Mouse (Mus musculus) right cerebral cortex, adult 18-20 months (tissue): ENCODE data around the gene Krtap4-13.
"Not testable (repeated sequence)": the region's sequence is repeated elsewhere in the genome, so short reads cannot be mapped to it uniquely, and the experiment has no call there.

ENCODE experiments used
- DNase-seq: peaks from one replicate; pipeline ENCODE4 v3.0.0; 2022; ENCODE audit warnings: mixed read lengths

Krtap4-13 gene

DNA sequence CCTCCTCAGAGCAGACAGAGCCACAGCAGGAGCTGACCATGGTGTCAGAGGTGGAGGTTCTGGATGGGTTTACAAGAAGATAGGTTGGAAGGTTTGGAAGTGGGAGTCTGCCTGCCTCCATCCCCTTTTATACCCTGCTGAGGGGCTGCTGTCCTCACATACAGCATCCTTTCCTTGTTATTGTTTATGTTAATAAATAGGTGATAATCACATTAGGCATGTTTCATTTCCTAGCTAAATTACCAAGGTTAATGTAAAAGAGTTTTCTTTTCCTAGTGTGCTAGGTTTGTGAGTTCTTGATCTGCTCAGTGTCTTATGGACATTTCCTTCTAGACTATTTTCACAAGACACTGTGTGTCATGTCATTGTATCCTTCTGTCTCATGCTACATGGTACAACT is at the start of gene Krtap4-13:
Krtap4-13 (minus strand) TSS at position 101 of the 400 bp plus-strand sequence.
- DNase-seq = not testable (repeated sequence)

DNA sequence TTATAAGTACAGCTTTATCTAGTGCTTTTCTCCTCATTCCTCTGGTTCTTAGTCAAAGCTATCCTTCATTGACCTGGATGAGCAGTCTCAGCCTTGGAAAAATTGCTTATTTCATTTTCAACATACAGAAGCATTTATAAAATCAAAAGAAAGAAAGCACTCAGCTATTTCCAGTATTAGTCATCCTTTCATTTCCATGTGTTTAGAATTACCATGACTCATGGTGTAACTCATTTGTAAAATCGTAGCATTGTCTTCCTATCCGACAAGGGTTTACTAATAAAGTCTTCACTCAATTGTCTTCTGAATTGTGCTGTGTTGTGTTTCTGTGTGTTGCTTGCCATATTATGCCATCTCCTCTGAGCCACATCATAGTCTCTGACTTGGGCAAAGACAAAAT is 49.1 kb upstream of the Krtap4-13 start:
- no peak for DNase-seq

DNA sequence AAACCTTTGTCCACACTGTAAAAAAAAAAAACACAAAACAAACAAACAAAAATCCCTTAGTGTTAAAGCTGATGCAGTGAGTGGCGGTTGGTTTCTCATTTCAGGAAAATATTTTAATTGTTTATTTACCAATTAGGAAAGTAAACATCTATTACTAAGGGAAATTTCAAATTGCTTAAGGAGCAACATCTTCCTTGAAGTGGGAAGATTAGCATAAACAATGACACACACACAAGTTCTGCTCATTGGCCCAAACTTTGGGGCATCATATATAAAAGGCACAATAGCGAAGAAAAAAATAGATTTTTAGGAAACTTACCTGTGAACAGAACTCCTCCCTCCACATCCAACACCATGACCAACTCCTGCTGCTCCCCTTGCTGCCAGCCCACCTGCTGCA is 47.9 kb upstream of the Krtap4-13 start, which contains the start of gene Gm11568:
Gm11568 (plus strand) TSS at position 301 of the 400 bp plus-strand sequence.
- no peak for DNase-seq

DNA sequence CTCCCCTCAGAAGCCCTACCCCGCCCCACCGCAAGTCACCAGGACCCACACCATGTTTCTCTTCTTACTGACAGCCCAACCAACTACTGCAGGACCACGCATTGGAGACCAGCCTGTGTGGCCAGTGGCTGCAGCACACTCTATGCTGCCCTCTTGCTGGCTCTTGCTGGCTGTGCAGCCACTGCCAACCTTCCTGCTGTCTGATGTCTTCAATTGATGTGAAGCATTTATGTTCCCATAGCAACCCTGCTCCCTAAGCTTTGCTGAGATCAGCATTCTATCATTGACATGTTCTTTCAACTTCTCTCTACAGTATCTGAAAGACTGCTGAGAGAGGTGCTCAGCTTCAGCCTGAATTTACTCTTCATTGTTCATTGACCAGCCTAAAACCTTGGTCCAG is 44.4 kb upstream of the Krtap4-13 start:
- no peak for DNase-seq

DNA sequence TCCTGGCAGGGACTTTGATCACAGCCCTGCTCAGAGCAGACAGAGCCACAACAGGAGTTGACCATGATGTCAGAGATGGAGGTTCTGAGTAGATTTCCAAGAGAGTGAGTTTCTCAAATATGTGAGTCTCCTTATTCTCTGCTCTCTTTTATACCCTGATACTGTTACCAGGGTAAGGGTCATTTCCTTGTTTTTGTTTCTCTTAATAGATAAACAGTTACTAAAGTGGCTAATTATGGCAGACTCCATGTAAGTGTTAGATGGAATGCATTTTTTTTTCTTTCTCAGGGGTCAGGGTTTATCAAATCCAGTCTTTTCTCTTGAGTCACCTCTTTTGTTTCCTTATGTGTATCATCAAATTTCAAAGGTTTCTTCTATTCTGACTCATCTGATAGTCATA is 41.8 kb upstream of the Krtap4-13 start, which contains the start of gene Krtap4-16:
Krtap4-16 (minus strand) TSS at position 101 of the 400 bp plus-strand sequence.
- DNase-seq = no peak

DNA sequence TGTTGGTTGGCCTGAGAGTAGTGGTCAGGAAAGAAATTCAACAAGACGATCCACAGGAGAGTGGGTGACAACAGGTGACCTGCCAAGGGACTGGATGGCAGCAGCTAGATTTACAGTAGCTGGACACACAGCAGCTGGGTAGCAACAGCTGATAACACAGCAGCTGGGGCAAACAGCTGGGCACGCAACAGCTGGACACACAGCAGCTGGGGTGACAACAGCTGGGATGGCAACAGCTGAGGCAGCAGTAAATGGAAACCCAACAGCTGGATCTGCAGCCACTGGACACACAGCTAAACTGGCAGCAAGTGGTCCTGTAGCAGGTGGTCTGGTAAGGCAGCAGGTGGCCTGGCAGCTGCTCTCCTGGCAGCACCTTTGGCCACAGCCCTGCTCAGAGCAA is 37.1 kb upstream of the Krtap4-13 start:
- DNase-seq = no peak

DNA sequence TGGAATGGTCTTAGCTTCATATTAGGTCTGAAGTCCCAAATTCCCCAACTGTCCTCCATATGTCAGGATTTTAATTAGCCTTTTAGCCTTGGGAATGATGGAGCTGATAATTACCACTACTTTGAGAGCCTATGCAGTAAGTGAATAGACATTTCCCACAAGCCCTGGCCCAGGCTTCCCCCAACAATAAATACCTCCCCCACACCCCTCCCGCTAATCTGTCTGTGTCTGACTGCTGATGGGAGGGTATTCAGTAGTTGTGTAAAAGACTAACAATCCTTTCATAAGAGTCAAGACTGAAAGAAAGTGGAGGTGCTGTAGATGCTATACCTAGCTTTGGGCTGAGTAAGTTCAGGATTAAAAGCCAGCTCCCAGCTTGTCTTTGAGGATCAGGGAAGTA is 32.5 kb upstream of the Krtap4-13 start:
- no peak for DNase-seq

DNA sequence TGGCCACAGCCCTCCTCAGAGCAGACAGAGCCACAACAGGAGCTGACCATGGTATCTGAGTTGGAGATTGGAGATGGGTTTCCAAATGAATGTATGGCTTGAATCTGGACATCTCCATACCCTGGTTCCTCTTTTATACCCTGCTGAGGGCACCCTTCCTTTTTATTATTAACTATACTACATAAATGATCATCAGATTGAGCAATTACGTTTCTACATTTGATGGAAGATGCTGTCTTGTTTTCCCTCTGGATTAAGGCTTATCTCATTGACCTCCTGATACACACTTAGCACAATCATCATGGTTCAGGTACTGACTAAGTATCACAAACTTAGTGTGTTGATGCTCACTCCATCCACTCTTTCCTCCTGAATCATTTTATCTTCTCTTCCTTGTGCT is 28.3 kb upstream of the Krtap4-13 start, which contains the start of gene 2300003K06Rik:
2300003K06Rik (minus strand) TSS at position 101 of the 400 bp plus-strand sequence.
- DNase-seq = no peak

DNA sequence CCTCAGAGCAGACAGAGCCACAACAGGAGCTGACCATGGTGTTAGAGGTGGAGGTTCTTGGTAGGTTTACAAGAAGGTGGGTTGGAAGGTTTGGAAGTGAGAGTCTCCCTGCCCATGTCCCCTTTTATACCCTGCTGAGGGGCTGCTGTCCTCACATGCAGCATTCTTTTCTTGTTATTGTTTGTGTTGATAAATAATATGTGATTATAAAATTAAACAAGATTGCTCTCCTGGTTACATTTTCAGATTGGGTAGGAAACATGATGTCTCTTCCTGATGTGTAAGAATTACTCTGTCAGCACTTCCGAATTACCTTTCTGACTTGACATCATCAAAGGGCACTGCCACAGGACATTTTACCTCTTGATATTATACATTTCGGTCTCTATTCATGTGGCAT is 5.9 kb upstream of the Krtap4-13 start, which contains the start of gene Gm11564:
Gm11564 (minus strand) TSS at position 101 of the 400 bp plus-strand sequence.
- not testable (repeated sequence) for DNase-seq

DNA sequence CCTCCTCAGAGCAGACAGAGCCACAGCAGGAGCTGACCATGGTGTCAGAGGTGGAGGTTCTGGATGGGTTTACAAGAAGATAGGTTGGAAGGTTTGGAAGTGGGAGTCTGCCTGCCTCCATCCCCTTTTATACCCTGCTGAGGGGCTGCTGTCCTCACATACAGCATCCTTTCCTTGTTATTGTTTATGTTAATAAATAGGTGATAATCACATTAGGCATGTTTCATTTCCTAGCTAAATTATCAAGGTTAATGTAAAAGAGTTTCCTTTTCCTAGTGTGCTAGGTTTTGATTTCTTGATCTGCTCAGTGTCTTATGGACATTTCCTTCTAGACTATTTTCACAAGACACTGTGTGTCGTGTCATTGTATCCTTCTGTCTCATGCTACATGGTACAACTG is 5.3 kb downstream of the Krtap4-13 start, which contains the start of gene Gm11554:
Gm11554 (minus strand) TSS at position 101 of the 400 bp plus-strand sequence.
- DNase-seq = not testable (repeated sequence)

DNA sequence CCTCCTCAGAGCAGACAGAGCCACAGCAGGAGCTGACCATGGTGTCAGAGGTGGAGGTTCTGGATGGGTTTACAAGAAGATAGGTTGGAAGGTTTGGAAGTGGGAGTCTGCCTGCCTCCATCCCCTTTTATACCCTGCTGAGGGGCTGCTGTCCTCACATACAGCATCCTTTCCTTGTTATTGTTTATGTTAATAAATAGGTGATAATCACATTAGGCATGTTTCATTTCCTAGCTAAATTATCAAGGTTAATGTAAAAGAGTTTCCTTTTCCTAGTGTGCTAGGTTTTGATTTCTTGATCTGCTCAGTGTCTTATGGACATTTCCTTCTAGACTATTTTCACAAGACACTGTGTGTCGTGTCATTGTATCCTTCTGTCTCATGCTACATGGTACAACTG is 10.9 kb downstream of the Krtap4-13 start, which contains the start of gene Gm11569:
Gm11569 (minus strand) TSS at position 101 of the 400 bp plus-strand sequence.
- not testable (repeated sequence) for DNase-seq

DNA sequence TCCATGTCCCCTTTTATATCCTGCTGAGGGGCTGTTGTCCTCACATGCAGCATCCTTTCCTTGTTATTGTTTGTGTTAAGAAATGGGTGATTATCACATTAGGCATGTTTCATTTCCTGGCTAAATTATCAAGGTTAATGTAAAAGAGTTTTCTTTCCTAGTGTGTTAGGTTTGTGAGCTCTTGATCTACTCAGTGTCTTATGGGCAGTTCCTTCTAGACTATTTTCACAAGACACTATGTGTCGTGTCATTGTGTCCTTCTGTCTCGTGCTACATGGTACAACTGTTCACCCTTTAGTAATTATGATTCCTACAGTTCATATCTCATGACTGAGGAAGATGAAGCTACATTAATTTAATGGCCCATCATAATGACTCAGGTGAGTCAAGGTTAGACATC is 16.3 kb downstream of the Krtap4-13 start, which contains the start of gene Gm11596:
Gm11596 (minus strand) TSS at position 101 of the 400 bp plus-strand sequence.
- DNase-seq = no peak

DNA sequence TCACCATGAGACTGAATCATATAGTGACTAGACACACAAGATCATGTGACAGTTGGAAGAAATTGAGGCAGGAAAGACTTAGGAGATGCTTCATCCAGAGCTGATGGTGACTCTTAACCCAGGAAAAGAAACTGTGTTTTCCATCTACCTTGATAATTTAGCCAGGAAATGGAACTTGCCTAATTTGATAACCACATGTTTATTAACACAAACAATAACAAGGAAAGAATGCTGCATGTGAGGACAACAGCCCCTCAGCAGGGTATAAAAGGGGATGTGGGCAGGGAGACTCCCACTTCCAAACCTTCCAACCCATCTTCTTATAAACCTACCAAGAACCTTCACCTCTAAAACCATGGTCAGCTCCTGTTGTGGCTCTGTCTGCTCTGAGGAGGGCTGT is 24.8 kb downstream of the Krtap4-13 start, which contains the start of gene Krtap4-9:
Krtap4-9 (plus strand) TSS at position 301 of the 400 bp plus-strand sequence.
- DNase-seq = not testable (repeated sequence)

DNA sequence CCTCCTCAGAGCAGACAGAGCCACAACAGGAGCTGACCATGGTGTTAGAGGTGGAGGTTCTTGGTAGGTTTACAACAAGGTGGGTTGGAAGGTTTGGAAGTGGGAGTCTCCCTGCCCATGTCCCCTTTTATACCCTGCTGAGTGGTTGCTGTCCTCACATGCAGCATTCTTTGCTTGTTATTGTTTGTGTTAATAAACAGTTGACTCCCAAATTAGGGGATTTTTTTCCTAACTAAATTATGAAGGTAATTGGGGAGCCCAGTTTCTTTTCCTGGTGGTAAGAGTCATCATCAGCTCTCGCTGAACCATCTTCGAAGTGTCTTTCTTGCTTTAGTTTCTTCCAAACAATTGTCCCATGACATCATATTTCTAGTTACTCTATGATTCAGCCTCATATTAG is 29.1 kb downstream of the Krtap4-13 start, which contains the start of gene Krtap4-8:
Krtap4-8 (minus strand) TSS at position 101 of the 400 bp plus-strand sequence.
- no peak for DNase-seq

DNA sequence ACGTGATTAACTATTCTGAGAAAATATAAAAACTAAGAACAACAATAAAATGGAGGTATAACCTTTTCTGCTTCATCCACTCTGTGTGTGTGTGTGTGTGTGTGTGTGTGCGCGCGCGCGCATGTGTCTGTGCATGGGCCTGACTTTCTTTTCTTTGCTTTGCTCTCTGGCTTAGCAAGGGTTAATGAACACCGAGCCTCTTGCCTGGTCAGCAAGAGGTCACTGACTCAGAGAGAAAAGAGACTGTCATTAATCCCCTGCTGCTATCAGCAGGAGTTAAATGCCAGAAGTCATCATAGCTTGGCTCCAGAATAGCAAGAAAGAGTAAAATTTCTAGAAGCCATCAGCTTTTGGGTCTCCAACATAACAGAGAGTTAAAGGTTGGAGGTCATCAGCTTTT is 31.3 kb downstream of the Krtap4-13 start:
- no peak for DNase-seq

DNA sequence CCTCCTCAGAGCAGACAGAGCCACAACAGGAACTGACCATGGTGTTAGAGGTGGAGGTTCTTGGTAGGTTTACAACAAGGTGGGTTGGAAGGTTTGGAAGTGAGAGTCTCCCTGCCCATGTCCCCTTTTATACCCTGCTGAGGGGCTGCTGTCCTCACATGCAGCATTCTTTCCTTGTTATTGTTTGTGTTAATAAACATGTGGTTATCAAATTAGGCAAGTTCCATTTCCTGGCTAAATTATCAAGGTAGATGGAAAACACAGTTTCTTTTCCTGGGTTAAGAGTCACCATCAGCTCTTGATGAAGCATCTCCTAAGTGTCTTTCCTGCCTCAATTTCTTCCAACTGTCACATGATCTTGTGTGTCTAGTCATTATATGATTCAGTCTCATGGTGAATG is 36.9 kb downstream of the Krtap4-13 start, which contains the start of gene Gm11595:
Gm11595 (minus strand) TSS at position 101 of the 400 bp plus-strand sequence.
- DNase-seq = not testable (repeated sequence)

DNA sequence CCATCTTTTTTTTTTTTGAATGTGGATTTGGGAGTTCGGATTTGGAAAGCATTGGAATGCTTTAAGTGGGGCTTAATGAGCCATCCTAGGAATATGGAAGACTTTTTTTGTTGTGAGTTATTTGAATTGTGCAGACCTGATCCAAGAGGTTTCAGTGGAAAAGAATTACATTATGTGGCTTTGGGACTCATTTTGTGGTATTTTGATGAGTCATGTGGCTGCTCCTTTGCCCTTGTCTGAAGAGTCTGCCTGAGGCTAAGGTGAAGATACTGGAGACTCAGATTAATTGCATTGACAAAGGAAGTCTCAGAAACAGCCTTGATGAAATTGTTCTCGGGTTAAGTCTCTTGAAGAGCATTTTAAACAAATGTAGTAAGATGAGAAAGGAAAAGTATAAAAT is 41.3 kb downstream of the Krtap4-13 start:
- no peak for DNase-seq
